Mouse (Mus musculus) erythroblast, embryonic 14.5 days (primary cell): ENCODE data around the gene Naip2.

ENCODE experiments used
- GATA1 ChIP-seq: IDR thresholded peaks from 2 replicates; pipeline ENCODE4 v1.6.1; 2012; ENCODE audit warnings: low read length, inconsistent platforms, mixed read lengths
- TAL1 ChIP-seq: IDR thresholded peaks from 3 replicates; pipeline ENCODE4 v1.6.1; 2012; ENCODE audit warnings: low read length, inconsistent platforms, mixed read lengths

- TF ChIP-seq TAL1 (no peak), GATA1 (no peak)
Observed at GRCm38 (mm10) chr13:100107652-100108472, 94.0 kb downstream of the Naip2 start, which contains the start of gene Serf1.
